Mouse (Mus musculus) fat pad, adult 2 months (tissue): ENCODE data around the gene Pear1.

Experiments used
- DNase-seq: peaks from one replicate; pipeline ENCODE4 v3.0.0-alpha.2; 2011; ENCODE audit warnings: low read depth, low spot score; ENCODE audit errors: extremely low read depth

Pear1 gene

GRCm38 (mm10) chr3:87733984-87734761 is 89.9 kb downstream of the Pear1 start:
- no peak for DNase-seq

GRCm38 (mm10) chr3:87733098-87733497 is 91.0 kb downstream of the Pear1 start:
- DNase-seq, result no peak

GRCm38 (mm10) chr3:87728696-87729095 is 95.4 kb downstream of the Pear1 start:
- no peak for DNase-seq

- DNase-seq, result no peak
Measured at GRCm38 (mm10) chr3:87726191-87726590, 97.9 kb downstream of the Pear1 start.

- no peak for DNase-seq
Measured at GRCm38 (mm10) chr3:87725396-87726160, 98.5 kb downstream of the Pear1 start.

GRCm38 (mm10) chr3:87724556-87724955 is 99.5 kb downstream of the Pear1 start:
- DNase-seq, result no peak

- no peak for DNase-seq
Measured at GRCm38 (mm10) chr3:87718525-87718924, 105.6 kb downstream of the Pear1 start.
